Mouse (Mus musculus): Measurements from ENCODE around the gene Eva1a.

Gene Eva1a

DNA sequence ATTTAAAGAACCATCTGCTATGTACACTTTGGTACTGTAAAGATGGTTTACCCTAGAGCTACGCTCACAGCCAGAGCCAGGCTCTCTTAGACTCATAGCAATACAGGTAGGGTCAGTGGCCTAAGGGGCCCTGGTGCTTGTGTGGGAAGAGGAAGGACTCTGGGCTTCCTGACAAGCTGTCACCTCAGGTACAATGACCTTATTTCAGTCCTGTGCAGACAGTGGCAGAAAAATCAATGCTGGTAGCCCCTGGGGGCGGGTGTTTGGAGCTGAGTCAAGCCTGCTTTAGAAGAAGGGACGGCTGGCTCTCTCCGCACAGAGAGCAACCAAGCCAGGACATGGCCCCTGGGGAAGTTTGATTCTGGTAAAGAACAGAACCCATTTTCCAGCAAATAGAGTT lies 47.3 kb downstream of the Eva1a start:
- no peak for TF ChIP-seq GATA4 (IDR thresholded peaks at IDR 0.05; ENCODE audit: insufficient replicate concordance, low read length)

DNA sequence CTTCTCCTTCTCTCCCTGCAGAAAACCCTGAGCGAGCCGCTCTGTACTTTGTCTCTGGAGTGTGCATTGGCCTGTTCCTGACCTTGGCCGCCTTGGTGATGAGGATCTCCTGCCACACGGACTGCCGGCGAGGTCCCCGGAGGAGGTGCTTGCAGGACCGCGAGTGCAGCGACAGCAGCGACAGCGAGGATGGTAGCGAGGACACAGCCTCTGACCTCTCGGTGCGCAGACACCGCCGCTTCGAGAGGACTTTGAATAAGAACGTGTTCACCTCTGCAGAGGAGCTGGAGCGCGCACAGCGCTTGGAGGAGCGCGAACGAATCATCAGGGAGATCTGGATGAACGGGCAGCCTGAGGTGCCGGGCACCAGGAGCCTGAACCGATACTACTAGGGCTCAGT lies 50.9 kb downstream of the Eva1a start:
- no peak for TF ChIP-seq GATA4 (IDR thresholded peaks at IDR 0.05; ENCODE audit: insufficient replicate concordance, low read length)

DNA sequence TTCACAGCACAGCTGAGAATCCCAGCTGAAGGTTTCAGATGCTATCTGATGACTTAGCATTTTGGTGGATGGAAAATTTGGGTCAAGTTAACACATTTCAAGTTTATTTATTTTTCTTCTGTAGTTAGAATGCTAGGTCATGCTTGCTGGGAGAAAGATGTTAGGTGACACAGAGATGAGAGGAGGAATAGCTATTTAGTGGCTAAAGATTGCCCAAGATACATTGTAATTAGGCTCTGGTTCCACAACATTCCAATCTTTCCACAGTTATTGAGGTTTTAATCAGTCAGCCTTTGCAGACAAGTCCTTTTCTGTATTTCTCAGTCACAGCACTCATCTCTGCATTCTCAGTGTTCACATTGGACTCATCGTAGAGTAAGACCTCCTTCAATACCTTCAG lies 56.9 kb downstream of the Eva1a start:
- TF ChIP-seq GATA4 (IDR thresholded peaks at IDR 0.05; ENCODE audit: insufficient replicate concordance, low read length) = no peak

DNA sequence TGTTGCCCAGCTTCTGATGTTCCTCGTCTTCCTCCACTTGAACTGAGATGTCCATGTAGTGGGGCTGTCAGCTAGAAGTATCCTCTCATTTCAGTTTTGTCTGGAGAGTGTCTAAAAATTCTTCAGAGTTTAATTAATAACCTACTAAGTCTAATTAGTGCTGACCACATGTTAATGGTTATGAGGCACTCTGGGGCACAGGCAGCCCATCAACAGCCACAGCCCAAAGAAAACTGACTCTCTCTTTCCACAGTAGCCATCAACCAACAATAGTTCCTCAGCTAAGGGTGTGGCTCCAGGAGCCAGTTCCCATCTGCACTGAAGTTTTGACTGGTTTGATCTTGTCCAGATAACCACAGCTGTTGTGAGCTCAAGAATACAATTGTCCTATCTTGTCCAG lies 57.6 kb downstream of the Eva1a start:
- no peak for TF ChIP-seq GATA4 (IDR thresholded peaks at IDR 0.05; ENCODE audit: insufficient replicate concordance, low read length)

DNA sequence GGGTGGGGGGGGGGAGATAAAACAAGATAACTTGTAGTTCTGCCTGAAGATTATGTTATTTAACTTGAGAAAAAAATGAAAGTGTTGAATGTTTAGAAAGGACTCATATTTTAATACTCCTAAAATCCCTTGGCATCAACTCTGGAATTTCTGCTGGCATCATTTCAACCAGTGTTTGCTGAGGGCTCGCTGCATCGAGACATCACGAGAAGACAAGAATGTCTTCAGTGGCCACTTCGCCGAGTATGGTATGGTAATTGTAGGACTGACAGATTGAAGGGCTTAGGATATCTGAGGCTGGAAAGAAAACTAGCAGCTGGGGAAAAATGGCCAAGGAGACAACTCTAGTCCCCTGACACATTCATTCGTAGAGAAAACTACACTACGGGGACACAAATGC lies 69.6 kb downstream of the Eva1a start:
- TF ChIP-seq GATA4 (IDR thresholded peaks at IDR 0.05; ENCODE audit: insufficient replicate concordance, low read length) = no peak

DNA sequence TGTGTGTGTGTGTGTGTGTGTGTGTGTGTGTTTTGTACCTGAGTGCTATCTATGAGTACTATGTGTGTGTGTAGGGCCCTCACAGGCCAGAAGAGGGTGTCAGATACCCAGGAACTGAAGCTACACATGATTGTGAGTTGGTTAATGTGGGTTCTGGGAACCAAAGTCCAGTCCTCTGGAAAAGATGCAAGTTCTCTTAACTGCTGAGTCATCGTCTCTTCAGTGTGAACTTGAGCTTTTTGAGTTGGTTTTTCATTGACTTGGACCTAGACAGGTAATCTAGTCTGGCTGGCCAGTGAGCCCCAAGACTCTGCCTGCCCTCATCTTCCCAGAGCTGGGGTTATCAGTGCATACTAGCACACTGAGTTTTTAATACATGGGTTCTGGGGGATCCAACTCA lies 70.3 kb downstream of the Eva1a start:
- TF ChIP-seq GATA4 (IDR thresholded peaks at IDR 0.05; ENCODE audit: insufficient replicate concordance, low read length) = no peak

DNA sequence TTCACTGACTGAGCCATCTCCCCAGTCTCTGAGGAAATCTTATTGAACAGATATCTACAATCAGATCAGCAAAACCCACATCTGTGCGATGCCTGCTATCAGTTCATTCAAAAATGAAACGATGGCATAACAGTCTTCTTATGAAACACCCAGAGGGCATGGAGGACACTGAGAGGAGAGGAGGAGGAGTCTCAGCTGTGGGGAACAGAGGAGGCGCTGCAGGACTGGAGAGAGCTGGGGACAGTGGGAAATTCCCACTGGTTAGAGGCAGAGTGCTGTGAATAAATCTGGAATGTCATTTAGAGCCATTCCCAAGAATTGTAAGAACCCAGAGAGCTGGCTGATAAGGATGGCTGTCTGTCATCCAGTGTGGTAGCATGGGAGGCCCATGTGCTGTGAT lies 70.7 kb downstream of the Eva1a start:
- TF ChIP-seq GATA4 (IDR thresholded peaks at IDR 0.05; ENCODE audit: insufficient replicate concordance, low read length) = no peak; the same call in 1 of the 2 replicates

DNA sequence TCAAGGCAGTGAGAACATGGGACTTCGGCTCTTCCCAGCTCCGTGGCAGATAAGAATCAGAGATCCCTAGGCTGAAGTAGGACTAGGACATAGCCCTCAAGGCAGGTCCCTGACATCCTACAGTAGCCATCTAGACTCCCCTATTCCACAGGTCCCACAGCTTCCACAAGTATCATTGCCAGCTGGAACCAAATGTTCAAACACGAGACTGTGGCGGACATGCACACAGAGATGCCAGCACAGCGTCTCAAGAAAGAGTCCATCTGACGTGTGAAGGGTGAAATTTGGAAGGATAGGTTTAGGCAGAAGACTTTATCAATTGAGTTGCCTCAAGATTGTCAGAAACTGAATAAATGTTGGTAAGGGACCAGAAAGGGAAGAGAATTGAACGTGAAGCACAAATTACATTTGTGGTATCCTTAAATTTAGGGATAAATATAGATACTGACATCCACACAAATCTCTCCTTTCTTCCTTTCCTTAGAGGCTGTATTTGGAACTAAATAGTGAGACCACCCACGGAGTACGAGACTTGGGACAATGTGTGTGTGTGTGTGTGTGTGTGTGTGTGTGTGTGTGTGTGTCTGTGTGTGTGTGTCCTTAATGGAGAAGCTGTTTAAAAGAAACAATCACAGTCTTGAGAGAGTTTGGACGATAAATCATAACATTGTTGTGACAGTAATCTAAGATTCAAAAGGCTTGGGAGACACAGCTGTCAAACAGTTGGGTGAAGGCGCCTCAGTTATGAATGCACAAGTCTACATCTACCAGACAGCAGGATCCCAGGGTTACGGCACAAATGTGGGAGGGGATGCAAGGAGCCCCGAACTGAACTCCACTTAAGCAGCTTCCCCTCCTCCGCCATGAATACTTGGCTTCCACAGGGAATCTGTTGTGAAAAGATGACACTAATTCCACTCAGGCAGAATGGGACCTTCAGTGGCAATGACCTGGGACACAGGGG lies 71.6 kb downstream of the Eva1a start:
- TF ChIP-seq GATA4 (IDR thresholded peaks at IDR 0.05; ENCODE audit: insufficient replicate concordance, low read length) = no peak

DNA sequence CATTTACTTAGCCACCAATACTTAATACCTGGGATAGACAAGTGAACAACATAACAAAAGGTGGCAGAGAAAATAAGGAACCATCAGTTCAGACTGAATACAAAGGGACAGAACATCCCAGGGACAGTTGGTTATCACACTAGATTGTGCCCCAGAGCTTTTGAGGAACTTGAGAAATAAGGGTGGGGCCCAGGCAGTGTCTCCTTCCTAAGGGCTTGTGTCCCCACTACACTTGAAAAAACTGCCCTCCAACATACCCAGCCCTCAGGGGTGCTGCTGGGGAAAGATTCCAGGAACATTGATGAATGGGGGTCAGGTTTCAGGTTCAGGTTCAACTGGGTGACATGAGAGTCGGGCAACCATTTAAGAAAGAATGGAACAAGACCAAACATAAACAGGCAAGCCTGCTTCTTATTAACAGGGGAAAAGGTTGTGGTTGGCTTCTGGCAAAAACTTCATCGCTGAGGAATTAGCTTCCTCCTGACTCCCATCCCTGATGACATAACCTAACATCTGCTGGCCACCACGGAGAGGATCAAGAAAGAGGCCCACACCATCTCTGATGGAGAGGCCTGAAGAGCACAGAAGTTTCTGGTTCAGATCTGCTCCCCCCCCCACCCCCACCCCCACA lies 74.6 kb downstream of the Eva1a start:
- TF ChIP-seq GATA4 (IDR thresholded peaks at IDR 0.05; ENCODE audit: insufficient replicate concordance, low read length) = no peak

DNA sequence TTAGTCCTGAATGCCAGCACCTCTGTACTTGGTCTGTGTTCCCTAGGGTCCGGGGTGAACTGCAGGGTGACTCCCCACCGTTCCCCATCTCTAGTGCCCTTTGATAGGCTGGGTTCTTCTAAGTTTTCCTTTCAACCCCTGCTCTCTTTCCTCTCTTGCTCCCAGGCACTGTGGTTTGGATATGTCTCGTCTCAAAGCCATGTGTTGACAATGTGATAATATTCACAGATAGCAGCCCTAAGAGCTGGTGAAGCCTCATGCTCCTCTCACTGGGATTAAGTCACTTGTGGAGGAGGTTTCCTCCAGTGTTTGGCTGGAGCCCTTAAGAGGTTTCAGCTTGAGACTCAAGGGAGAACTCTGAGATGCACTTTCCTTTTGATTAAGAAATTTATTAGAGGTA lies 75.3 kb downstream of the Eva1a start:
- TF ChIP-seq GATA4 (IDR thresholded peaks at IDR 0.05; ENCODE audit: insufficient replicate concordance, low read length) = no peak

DNA sequence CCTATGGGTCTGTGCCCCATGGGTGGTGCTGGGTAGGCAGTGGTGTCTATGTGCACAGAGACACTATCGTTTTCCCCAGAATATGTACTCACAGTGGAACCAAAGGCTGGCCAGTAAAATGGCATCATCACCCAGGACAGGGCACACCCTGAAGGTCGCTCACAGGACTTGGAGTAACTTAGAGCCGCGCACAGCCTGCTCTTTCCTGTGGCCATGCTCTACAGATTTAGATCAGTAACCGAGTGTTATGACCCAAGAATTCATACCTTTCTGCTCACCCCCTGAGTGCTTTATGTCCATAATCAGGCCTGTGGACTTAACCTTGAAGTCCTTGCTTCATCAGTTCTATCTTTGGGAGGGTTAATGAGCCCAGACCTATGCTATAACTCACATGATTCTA lies 77.0 kb downstream of the Eva1a start:
- TF ChIP-seq GATA4 (IDR thresholded peaks at IDR 0.05; ENCODE audit: insufficient replicate concordance, low read length) = no peak

DNA sequence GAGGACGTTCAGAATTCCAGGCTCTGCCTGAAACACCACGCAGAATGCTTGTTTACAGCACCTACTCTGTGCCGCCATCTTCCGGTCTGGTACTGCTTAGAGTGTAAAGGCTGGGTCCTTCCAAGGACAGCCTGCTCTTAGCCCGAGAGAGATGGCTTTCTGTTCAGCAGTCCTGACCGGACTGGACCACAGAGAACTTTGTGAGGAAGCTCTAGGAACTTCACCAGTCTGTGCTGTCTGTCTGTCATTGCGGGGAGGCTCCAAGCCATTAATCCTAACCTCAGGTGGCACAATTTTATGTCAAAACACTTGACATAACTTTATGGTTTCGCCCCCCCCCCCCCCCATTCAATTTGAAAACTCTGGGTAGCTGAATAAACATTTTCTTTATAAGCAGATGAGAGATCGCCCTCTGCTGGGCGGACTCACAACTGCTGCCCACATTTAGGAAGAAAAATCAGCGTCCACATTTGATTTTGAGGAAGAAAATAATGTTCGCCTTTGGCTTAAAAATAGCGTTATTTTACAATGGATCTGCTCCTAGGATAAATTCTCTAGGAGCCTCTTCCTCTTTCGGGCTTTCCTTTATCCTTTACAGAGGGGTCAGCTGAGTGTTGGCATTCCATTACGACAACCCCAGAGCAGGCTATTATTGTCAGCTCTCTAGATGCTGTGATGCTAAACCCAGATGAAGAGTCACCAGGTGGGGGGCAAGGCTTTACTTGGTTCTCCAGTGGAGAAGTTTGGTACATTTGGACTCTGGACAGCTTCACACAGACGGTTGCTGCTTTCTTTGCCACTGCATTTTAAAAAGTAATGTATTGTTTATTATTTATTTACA lies 78.7 kb downstream of the Eva1a start:
- TF ChIP-seq GATA4 (IDR thresholded peaks at IDR 0.05; ENCODE audit: insufficient replicate concordance, low read length) = no peak

DNA sequence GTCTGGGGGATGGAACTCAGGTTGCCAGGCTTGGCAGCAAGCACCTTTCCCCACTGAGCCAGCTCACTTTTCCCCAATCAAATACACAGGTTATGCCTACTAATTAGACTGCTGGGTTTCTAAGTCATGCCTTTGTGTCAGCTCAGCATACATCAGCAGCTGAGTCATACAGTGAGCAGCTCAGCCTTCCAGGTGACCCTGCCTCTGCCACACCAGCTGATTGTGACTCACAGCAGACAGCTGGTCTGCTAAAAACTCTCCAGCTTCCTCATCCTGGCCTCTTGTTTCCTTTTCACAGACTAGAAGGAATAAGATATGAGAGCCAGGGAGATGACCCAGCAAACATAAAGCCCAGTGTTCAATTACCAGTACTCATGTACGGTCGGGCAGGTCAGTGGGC lies 84.3 kb downstream of the Eva1a start:
- no peak for TF ChIP-seq GATA4 (IDR thresholded peaks at IDR 0.05; ENCODE audit: insufficient replicate concordance, low read length)

DNA sequence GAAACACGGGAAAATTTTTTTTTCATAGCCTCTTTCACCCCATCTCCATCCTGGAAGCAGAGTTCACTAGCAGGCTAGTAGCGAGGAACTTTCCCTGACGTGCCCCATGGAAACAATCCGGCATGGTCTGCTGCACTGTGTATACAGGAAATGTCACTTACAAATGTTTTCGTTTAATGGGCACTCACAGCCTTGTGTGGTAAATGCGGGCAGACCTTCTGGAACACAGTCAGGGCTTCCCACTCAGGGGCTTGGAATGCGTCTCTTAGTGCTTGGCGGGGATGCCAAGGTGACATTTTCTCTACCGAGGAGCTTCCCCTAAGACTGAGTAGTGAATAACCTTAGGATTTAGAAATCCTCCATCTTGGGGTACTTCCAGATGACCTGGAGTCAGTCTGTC lies 87.0 kb downstream of the Eva1a start:
- no peak for TF ChIP-seq GATA4 (IDR thresholded peaks at IDR 0.05; ENCODE audit: insufficient replicate concordance, low read length)

DNA sequence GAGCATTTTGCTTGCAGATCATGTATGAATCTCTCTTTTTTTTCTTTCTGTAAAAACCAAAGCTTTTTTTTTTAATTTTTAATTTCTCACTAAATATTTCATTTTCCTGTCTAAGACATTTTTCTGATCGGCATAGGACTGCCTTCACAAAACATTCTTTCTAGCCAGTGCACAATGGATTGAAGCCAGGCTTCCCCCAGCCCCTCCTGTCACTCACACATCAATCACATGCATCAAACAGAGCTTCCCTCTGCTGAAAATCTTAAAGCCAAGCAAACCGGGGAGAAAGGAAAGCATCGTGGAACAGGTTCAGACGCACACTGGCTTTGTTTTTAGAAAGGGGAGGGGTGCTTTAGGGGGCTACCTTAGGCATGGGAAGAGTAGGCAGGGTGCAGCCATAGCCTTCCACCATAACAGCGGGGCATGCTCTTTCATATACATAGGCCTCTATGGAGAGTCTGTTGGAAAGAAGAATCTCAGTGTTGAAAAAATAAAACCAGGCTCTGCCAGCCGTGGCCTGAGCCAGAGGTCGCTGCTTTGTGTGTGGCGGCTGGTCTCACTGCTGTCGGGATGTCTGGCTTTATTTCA lies 88.9 kb downstream of the Eva1a start:
- no peak for TF ChIP-seq GATA4 (IDR thresholded peaks at IDR 0.05; ENCODE audit: insufficient replicate concordance, low read length)
